Comparison of ENCODE assay signal across 35 mouse cellular contexts in the genomic region with DNA sequence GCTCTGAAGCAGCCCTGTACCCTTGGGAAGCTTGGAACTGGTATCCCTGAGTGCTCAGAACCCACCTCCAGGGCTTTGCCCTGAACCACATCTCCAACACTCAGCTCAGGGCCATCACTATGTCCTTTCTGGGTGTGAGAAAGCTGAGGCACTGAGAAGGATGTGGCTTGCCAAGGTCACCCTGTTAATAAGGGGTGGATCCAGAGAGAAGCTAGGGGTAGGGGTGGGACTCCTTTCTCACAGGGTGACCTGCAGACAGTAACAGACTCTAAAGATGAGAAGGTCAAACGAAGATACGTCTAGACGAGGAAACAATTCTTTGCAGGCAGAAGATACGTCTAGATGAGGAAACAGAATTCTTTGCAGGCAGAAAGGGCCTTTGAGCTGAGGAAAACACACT. TPM values are rescaled to one million over a fixed set of nuclear protein-coding genes. Genes with fewer than 3 reads are reported as not detected.
"Had no signal": no experiment of that assay in that cellular context is flagged by ENCODE, and none has a peak within 500 bp of the region (broad histone marks: within the 10 kb centered on the region; RNA-seq: fewer than 3 reads in every experiment).

No protein-coding gene starts in this region.

- H3K9ac ChIP-seq: heart, embryonic 12.5 days; hindbrain, embryonic 12.5 days; hindbrain, embryonic 14.5 days; intestine, embryonic 15.5 days; limb, embryonic 13.5 days; limb, embryonic 15.5 days; liver, embryonic 12.5 days; liver, embryonic 14.5 days had no signal

- H3K36me3 ChIP-seq: intestine, embryonic 15.5 days had no signal

- H3K4me3 ChIP-seq: heart, adult 2 months; heart, embryonic 12.5 days; hindbrain, embryonic 10.5 days; hindbrain, embryonic 12.5 days; intestine, embryonic 15.5 days; layer of hippocampus, adult 2 months; limb, embryonic 13.5 days; limb, embryonic 15.5 days; liver, embryonic 12.5 days had no signal

- ATAC-seq: hindbrain, embryonic 16.5 days; inflammation-experienced regulatory T-cells, adult 6 months; intestine, postnatal 0 days; liver, embryonic 12.5 days had no signal

- H3K27ac ChIP-seq: heart, adult 2 months; hindbrain, embryonic 10.5 days; hindbrain, embryonic 12.5 days; hindbrain, embryonic 14.5 days; intestine, embryonic 15.5 days; layer of hippocampus, adult 2 months; limb, embryonic 13.5 days; limb, embryonic 15.5 days; liver, embryonic 12.5 days; liver, embryonic 14.5 days had no signal

- DNase-seq: gastrocnemius, postnatal 14 days; gastrocnemius, postnatal 36 days; heart, adult 11 months; heart, adult 2 months; heart, postnatal 14 days; heart, postnatal 4 days; kidney, adult 18-20 months; kidney, adult 8-10 months; kidney, postnatal 10 days; kidney, postnatal 25 days; layer of hippocampus, postnatal 36 days; left cerebral cortex, postnatal 4 days had no signal

- H3K4me2 ChIP-seq: heart, embryonic 12.5 days; hindbrain, embryonic 12.5 days; hindbrain, embryonic 14.5 days; intestine, embryonic 15.5 days; limb, embryonic 13.5 days; limb, embryonic 15.5 days; liver, embryonic 12.5 days had no signal

- H3K9me3 ChIP-seq: heart, embryonic 12.5 days; hindbrain, embryonic 10.5 days; hindbrain, embryonic 12.5 days; intestine, embryonic 15.5 days; limb, embryonic 13.5 days; limb, embryonic 15.5 days; liver, embryonic 12.5 days had no signal

RNA-seq across cellular contexts. Expression of gene 4933428G20Rik, which starts 2.7 kb away (rescaled TPM):
- total RNA-seq: gastrocnemius, adult 18-20 months; gastrocnemius, adult 8-10 months; gastrocnemius, postnatal 14 days; gastrocnemius, postnatal 36 days; heart, adult 2 months; heart, postnatal 14 days; heart, postnatal 4 days; layer of hippocampus, postnatal 14 days; layer of hippocampus, postnatal 36 days; left cerebral cortex, adult 18-20 months; left cerebral cortex, adult 8-10 months; left cerebral cortex, postnatal 10 days; left cerebral cortex, postnatal 25 days; liver, adult 2 months had no signal
- polyA plus RNA-seq: heart, adult 2 months; heart, embryonic 14.5 days; inflammation-experienced regulatory T-cells, adult 6 months; limb, embryonic 11.5 days; liver, adult 2 months had no signal
